8 mouse cellular contexts compared by ENCODE assay signal in the genomic region with DNA sequence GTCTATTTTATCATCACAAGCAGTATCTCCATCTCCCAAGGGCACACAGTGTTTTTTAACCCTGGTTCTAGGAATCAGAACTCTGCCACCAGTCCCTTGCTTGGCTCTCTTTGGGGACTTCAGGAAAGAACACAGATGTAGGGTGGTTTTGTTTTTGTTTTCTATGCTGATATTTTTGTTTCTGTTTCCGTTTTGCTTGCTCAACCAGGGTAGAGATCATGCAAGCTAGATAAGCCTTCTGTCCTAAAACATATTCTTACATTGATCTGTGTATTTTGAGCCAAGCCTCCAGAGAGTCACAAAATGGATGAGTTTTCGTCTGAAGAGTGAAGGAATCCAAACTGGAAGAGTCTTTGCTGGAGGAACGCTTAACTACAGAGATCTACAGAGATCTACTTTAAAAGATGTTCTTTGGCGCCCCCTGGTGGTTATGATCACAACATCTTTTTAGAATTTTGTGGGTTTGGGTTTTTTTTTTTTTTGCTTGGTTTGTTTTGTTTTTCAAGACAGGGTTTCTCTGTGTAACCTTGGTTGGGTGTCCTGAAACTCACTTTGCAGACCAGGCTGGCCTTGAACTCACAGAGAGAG. TPM values are rescaled to one million over a fixed set of nuclear protein-coding genes. Genes with fewer than 3 reads are reported as not detected.
DNase-seq lines count a peak whose midpoint lies in the region; ATAC-seq and TF ChIP-seq lines count a peak whose summit lies in the region.

No protein-coding gene starts in this region.

- H3K27me3 ChIP-seq in forebrain, postnatal 0 days (ENCODE audit: insufficient read depth, low read length): no peaks in the 10 kb centered on the region
- H3K27me3 ChIP-seq in forebrain, embryonic 13.5 days: no peaks in the 10 kb centered on the region
- H3K27me3 ChIP-seq in liver, postnatal 0 days (ENCODE audit: insufficient read depth, low read length): no peaks in the 10 kb centered on the region

- peak; percentile 32; the same call in 1 of the 2 replicates for ATAC-seq in forebrain, postnatal 0 days
- no peak for ATAC-seq in forebrain, embryonic 13.5 days
- ATAC-seq in erythroblast, adult 5-6 weeks (replicated peaks; ENCODE audit: low FRiP score, poor library complexity, severe bottlenecking): peak; percentile 43
- ATAC-seq in liver, postnatal 0 days: no peak

- no peaks in the 10 kb centered on the region for H3K36me3 ChIP-seq in forebrain, postnatal 0 days (ENCODE audit: insufficient read depth)
- no peaks in the 10 kb centered on the region for H3K36me3 ChIP-seq in forebrain, embryonic 13.5 days (ENCODE audit: poor library complexity, severe bottlenecking)
- no peaks in the 10 kb centered on the region for H3K36me3 ChIP-seq in liver, postnatal 0 days (replicated peaks; ENCODE audit: insufficient read depth, low read length)

- no peaks in the 10 kb centered on the region for H3K9me3 ChIP-seq in forebrain, postnatal 0 days (ENCODE audit: low read length)
- H3K9me3 ChIP-seq in forebrain, embryonic 13.5 days (replicated peaks): no peaks in the 10 kb centered on the region; the same call in 1 of the 2 replicates
- 0 out of 2 replicates have a peak, but pooled peaks cover 4% of the 10 kb centered on the region for H3K9me3 ChIP-seq in liver, postnatal 0 days (ENCODE audit: low read length)

- H3K4me1 ChIP-seq in forebrain, postnatal 0 days (ENCODE audit: insufficient read depth): no peaks in the 10 kb centered on the region
- H3K4me1 ChIP-seq in forebrain, embryonic 13.5 days: no peaks in the 10 kb centered on the region
- 0 out of 2 replicates have a peak, but pooled peaks cover 3% of the 10 kb centered on the region for H3K4me1 ChIP-seq in liver, postnatal 0 days (ENCODE audit: insufficient read depth)

- no peak overlapping the region for H3K27ac ChIP-seq in forebrain, postnatal 0 days (ENCODE audit: low read depth, low read length)
- no peak overlapping the region for H3K27ac ChIP-seq in forebrain, embryonic 13.5 days
- H3K27ac ChIP-seq in liver, postnatal 0 days (ENCODE audit: low read depth): no peak overlapping the region

- no peak overlapping the region for H3K4me2 ChIP-seq in forebrain, postnatal 0 days (ENCODE audit: low read depth)
- H3K4me2 ChIP-seq in forebrain, embryonic 13.5 days: no peak overlapping the region
- peak overlapping the region; percentile 56 for H3K4me2 ChIP-seq in liver, postnatal 0 days (ENCODE audit: low read depth, low read length)

- TF ChIP-seq CTCF in forebrain, postnatal 0 days (IDR thresholded peaks at IDR 0.05; ENCODE audit: low read depth): peak; percentile 75
- TF ChIP-seq CTCF in liver, postnatal 0 days (IDR thresholded peaks at IDR 0.05; ENCODE audit: low read depth): peak; percentile 69

- DNase-seq in forebrain, postnatal 0 days: peak; percentile 90
- peak; percentile 85 to 87 for DNase-seq in B cell, adult 2 months
- DNase-seq in adrenal gland, postnatal 4 days (ENCODE audit: low spot score in 2 of 2): peak; percentile 25 to 43
- peak; percentile 89 for DNase-seq in kidney, postnatal 10 days
- DNase-seq in liver, postnatal 0 days: peak; percentile 77
- peak; percentile 64 to 75 for DNase-seq in right cerebral cortex, postnatal 10 days (ENCODE audit: low spot score in 2 of 2)

- H3K4me3 ChIP-seq in forebrain, postnatal 0 days (ENCODE audit: low read depth, low read length): no peak overlapping the region
- no peak overlapping the region for H3K4me3 ChIP-seq in forebrain, embryonic 13.5 days
- peak overlapping the region; percentile 36 for H3K4me3 ChIP-seq in liver, postnatal 0 days (ENCODE audit: low read depth, low read length)

- no peak overlapping the region for H3K9ac ChIP-seq in forebrain, postnatal 0 days
- H3K9ac ChIP-seq in forebrain, embryonic 13.5 days: no peak overlapping the region
- H3K9ac ChIP-seq in liver, postnatal 0 days (replicated peaks): no peak overlapping the region

- 19% methylated on average over 4 of the region's 4 CpGs for WGBS in forebrain, postnatal 0 days
- 25% methylated on average over 4 of the region's 4 CpGs for WGBS in forebrain, embryonic 13.5 days
- 16% methylated on average over 4 of the region's 4 CpGs for WGBS in liver, postnatal 0 days (ENCODE audit: insufficient replicate concordance)

- no peak for TF ChIP-seq EP300 in liver, postnatal 0 days (IDR thresholded peaks at IDR 0.05; ENCODE audit: low read depth)

RNA-seq across cellular contexts. Expression of a gene that starts 8.9 kb away (rescaled TPM):
- total RNA-seq in forebrain, postnatal 0 days (2014; rRNA removed): 23.8 and 26.0 TPM in 2 replicates
- polyA plus RNA-seq in forebrain, postnatal 0 days (2015; fragmentation: Nextera tagmentation; extraction: Ambion mirVana): 15.5 and 19.6 TPM in 2 replicates
- 21.2 and 23.4 TPM in 2 replicates for polyA plus RNA-seq in forebrain, embryonic 13.5 days (2015; fragmentation: Nextera tagmentation; extraction: Ambion mirVana)
- total RNA-seq in adrenal gland, postnatal 4 days (2021): 10 to 100 TPM; 33.0 to 39.1 TPM
- 12.7 and 19.2 TPM in 2 replicates for total RNA-seq in erythroblast, adult 5-6 weeks (2015; ENCODE audit: low replicate concordance)
- total RNA-seq in erythroblast, adult 5-6 weeks (2017; ENCODE audit: low replicate concordance): 4.9 and 10.9 TPM in 2 replicates
- 4.3 and 4.5 TPM in 2 replicates for polyA plus RNA-seq in liver, postnatal 0 days (2015; fragmentation: Nextera tagmentation; extraction: Ambion mirVana)

RNA-seq across cellular contexts. Expression of a gene that starts 35.8 kb away (rescaled TPM):
- 4.5 and 4.8 TPM in 2 replicates for total RNA-seq in forebrain, postnatal 0 days (2014; rRNA removed)
- polyA plus RNA-seq in forebrain, postnatal 0 days (2015; fragmentation: Nextera tagmentation; extraction: Ambion mirVana): 3.2 and 4.7 TPM in 2 replicates
- 0.87 and 0.92 TPM in 2 replicates for polyA plus RNA-seq in forebrain, embryonic 13.5 days (2015; fragmentation: Nextera tagmentation; extraction: Ambion mirVana)
- total RNA-seq in adrenal gland, postnatal 4 days (2021): 1 to 10 TPM in 1 of 2 experiments, under 1 TPM in 1; 0.99 to 1.0 TPM
- not detected in 2 replicates for total RNA-seq in erythroblast, adult 5-6 weeks (2015; ENCODE audit: low replicate concordance)
- total RNA-seq in erythroblast, adult 5-6 weeks (2017; ENCODE audit: low replicate concordance): not detected in 2 replicates
- polyA plus RNA-seq in liver, postnatal 0 days (2015; fragmentation: Nextera tagmentation; extraction: Ambion mirVana): 0.12 and 0.17 TPM in 2 replicates

Comparison
In these comparisons a context has a peak if more than half of its experiments do, and no peak if none do; other contexts are left out.
1. ATAC-seq: peak in forebrain, postnatal 0 days (single experiment) and erythroblast, adult 5-6 weeks (single experiment); none in forebrain, embryonic 13.5 days (single experiment) and liver, postnatal 0 days (single experiment).
2. DNase-seq: peak in every context shown above with its lines; median percentile 90 in forebrain, postnatal 0 days; 89 in kidney, postnatal 10 days; 86 in B cell, adult 2 months; 77 in liver, postnatal 0 days; 70 in right cerebral cortex, postnatal 10 days; 34 in adrenal gland, postnatal 4 days.